Mouse (Mus musculus): ENCODE measurements at regions not wholly inside any gene's neighbourhood (a gene's known extent, or its start where the extent isn't known, plus 50 kb on each side); places are given as distances from the start of the nearest gene placed in this dataset.

- no peak for DNase-seq (ENCODE audit: low spot score)
Measured at GRCm38 (mm10) chr11:44340531-44340930, 59.3 kb upstream of the Il12b start.

GRCm38 (mm10) chr11:44348308-44348707, 51.6 kb upstream of the Il12b start:
- DNase-seq (ENCODE audit: low spot score), result no peak

DNA sequence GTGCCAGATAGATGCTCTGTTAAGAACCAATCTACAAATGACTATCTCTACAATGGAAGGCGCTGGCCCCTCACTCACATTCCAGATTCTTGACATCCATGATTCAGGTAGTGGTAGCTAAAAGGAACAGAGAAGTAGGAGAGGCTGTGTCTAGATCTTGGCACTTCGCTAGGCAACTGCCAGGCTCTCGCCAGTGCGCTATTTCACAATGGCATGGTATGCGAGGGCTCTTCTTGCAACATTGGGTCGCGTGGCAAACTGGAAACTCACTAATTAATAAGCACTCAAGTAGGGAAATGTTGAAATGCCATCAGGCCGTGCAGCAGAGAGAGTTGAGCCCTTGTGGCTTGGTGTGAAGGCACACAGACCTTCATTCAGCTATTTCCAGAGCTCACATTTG, 50.3 kb upstream of the Il12b start:
- DNase-seq (ENCODE audit: low spot score), result no peak

All from embryo, embryonic 10.5 days (tissue).